Mouse (Mus musculus) limb, embryonic 11.5 days (tissue): ENCODE results near the gene Wdr27. TPM values are rescaled to one million over a fixed set of nuclear protein-coding genes. Genes with fewer than 3 reads are reported as not detected.
"Not testable (repeated sequence)": the region's sequence is repeated elsewhere in the genome, so short reads cannot be mapped to it uniquely, and the experiment has no call there.

Experiments used
- ATAC-seq: fragments of 200-750 bp; cut with Nextera tagmentation; 2 replicates; pipeline ENCODE4 v1.8.0; 2017; ENCODE audit warnings: low read depth; ENCODE audit not compliant: insufficient number of reproducible peaks, low FRiP score, low TSS enrichment
- DNase-seq: peaks from one replicate; pipeline ENCODE4 v3.0.0-alpha.2; 2015; ENCODE audit warnings: low spot score
- H3K27ac ChIP-seq: fragments of 300-500 bp; sonication (generic); replicated peaks from 2 replicates; pipeline ENCODE4 v1.5.1; 2014; ENCODE audit warnings: low read depth, mild to moderate bottlenecking, low read length
- H3K27me3 ChIP-seq: fragments of 300-500 bp; sonication (generic); 2 replicates; pipeline ENCODE4 v1.6.1; 2014; ENCODE audit warnings: mild to moderate bottlenecking, low read length, mixed read lengths; ENCODE audit not compliant: control insufficient read depth, insufficient read depth
- H3K36me3 ChIP-seq: fragments of 300-500 bp; sonication (generic); 2 replicates; pipeline ENCODE4 v1.6.1; 2014; ENCODE audit warnings: mild to moderate bottlenecking, low read length, moderate library complexity, mixed read lengths; ENCODE audit not compliant: control insufficient read depth, insufficient read depth
- H3K4me1 ChIP-seq: fragments of 300-500 bp; sonication (generic); 2 replicates; pipeline ENCODE4 v1.6.1; 2014; ENCODE audit warnings: low read length, mixed read lengths; ENCODE audit not compliant: control insufficient read depth, insufficient read depth
- H3K4me2 ChIP-seq: fragments of 300-500 bp; sonication (generic); 2 replicates; pipeline ENCODE4 v1.6.1; 2014; ENCODE audit warnings: low read depth, mild to moderate bottlenecking, moderate library complexity; ENCODE audit not compliant: severe bottlenecking
- H3K4me3 ChIP-seq: fragments of 300-500 bp; sonication (generic); 2 replicates; pipeline ENCODE4 v1.5.1; 2014; ENCODE audit warnings: low read depth, low read length
- H3K9ac ChIP-seq: fragments of 300-500 bp; sonication (generic); 2 replicates; pipeline ENCODE4 v1.6.1; 2014; ENCODE audit warnings: mild to moderate bottlenecking, low read length
- H3K9me3 ChIP-seq: fragments of 300-500 bp; sonication (generic); 2 replicates; pipeline ENCODE4 v1.6.1; 2016; ENCODE audit warnings: low read length; ENCODE audit not compliant: control insufficient read depth
- WGBS: fragments of 180-500 bp; shearing (Covaris S2); extraction: QIAGEN DNeasy Blood & Tissue Kit; methylation state at CpG from one replicate; pipeline ENCODE4 v1.1.7; 2014; 5-methylcytosine and 5-hydroxymethylcytosine counted together
- polyA plus RNA-seq: library from polyadenylated mRNA; unstranded; fragments of >200 nt; fragmentation: Nextera tagmentation; extraction: Ambion mirVana; gene quantifications from 2 replicates; pipeline ENCODE4 v1.2.1, GENCODE M21; 2014

Wdr27 gene
- polyA plus RNA-seq, 1 experiment from 2014 or later, result 4.4 TPM

GRCm38 (mm10) chr17:14960951-14961556, 18.1 kb upstream of the Wdr27 start, which contains the start of gene Phf10:
Phf10 (minus strand) TSS chr17:14961273.
- ATAC-seq (peak; percentile 58; the same call in 1 of the 2 replicates), DNase-seq (peak; percentile 45)

GRCm38 (mm10) chr17:14960520-14960919, 17.6 kb upstream of the Wdr27 start:
- peaks cover 3% of the 10 kb centered on the region for H3K36me3 ChIP-seq
- no peak overlapping the region for H3K27ac ChIP-seq
- DNase-seq (peak; percentile 47), ATAC-seq (no peak; the same call in 1 of the 2 replicates)
- H3K4me3 ChIP-seq, result peak overlapping the region; percentile 61
- peaks cover 3% of the 10 kb centered on the region; the same call in 1 of the 2 replicates for H3K4me1 ChIP-seq
- H3K9ac ChIP-seq, result peak overlapping the region; percentile 70
- peak overlapping the region; percentile 90 for H3K4me2 ChIP-seq
- 0% methylated on average over 19 of the region's 23 CpGs for WGBS
- no peaks in the 10 kb centered on the region for H3K27me3 ChIP-seq
- no peaks in the 10 kb centered on the region for H3K9me3 ChIP-seq

More at GRCm38 (mm10) chr17:14960951-14961556, 18.1 kb upstream of the Wdr27 start, which contains the start of gene Phf10:
- H3K9ac ChIP-seq, result peak within 1 kb of the TSS; percentile 70
- H3K4me2 ChIP-seq, result peak within 1 kb of the TSS; percentile 90
- H3K36me3 ChIP-seq, H3K4me1 ChIP-seq, H3K27ac ChIP-seq, H3K9me3 ChIP-seq, H3K27me3 ChIP-seq: not testable (repeated sequence)
- H3K4me3 ChIP-seq, result peak within 1 kb of the TSS; percentile 61
- under 1% methylated on average over 43 of the region's 100 CpGs for WGBS

- 32% methylated on average over 3 of the region's 3 CpGs for WGBS
- DNase-seq, result no peak
- ATAC-seq, result no peak
Observed at GRCm38 (mm10) chr17:14959979-14960378, 17.0 kb upstream of the Wdr27 start.

GRCm38 (mm10) chr17:14958686-14959327, 15.8 kb upstream of the Wdr27 start:
- WGBS, result 91% methylated on average over 5 of the region's 5 CpGs
- H3K4me1 ChIP-seq, result peaks cover 3% of the 10 kb centered on the region; the same call in 1 of the 2 replicates
- DNase-seq (no peak), ATAC-seq (no peak)
- no peak overlapping the region for H3K9ac ChIP-seq
- no peaks in the 10 kb centered on the region for H3K27me3 ChIP-seq
- H3K4me3 ChIP-seq, result no peak overlapping the region
- H3K9me3 ChIP-seq, result no peaks in the 10 kb centered on the region
- H3K4me2 ChIP-seq, result no peak overlapping the region
- H3K27ac ChIP-seq, result no peak overlapping the region
- peaks cover 3% of the 10 kb centered on the region for H3K36me3 ChIP-seq

More at GRCm38 (mm10) chr17:14959979-14960378, 17.0 kb upstream of the Wdr27 start:
- H3K4me1 ChIP-seq, result peaks cover 3% of the 10 kb centered on the region; the same call in 1 of the 2 replicates
- H3K9ac ChIP-seq, result peak overlapping the region; percentile 37; the same call in 1 of the 2 replicates
- H3K36me3 ChIP-seq, result peaks cover 3% of the 10 kb centered on the region
- peak overlapping the region; percentile 41 for H3K4me2 ChIP-seq
- no peaks in the 10 kb centered on the region for H3K27me3 ChIP-seq
- H3K9me3 ChIP-seq, result no peaks in the 10 kb centered on the region
- H3K27ac ChIP-seq, result no peak overlapping the region
- 0 out of 2 replicates have a peak overlapping the region, but pooled peaks have one; percentile 14 for H3K4me3 ChIP-seq

- Histone ChIP-seq H3K27ac (no peak overlapping the region), H3K27me3 (no peaks in the 10 kb centered on the region), H3K36me3 (peaks cover 11% of the 10 kb centered on the region; the same call in 1 of the 2 replicates), H3K9ac (no peak overlapping the region), H3K4me3 (no peak overlapping the region), H3K4me2 (no peak overlapping the region), H3K4me1 (no peaks in the 10 kb centered on the region), H3K9me3 (no peaks in the 10 kb centered on the region)
- ATAC-seq, result no peak
- no peak for DNase-seq
- WGBS, result 92% methylated on average over 8 of the region's 8 CpGs
Observed at GRCm38 (mm10) chr17:14953452-14953851, 10.5 kb upstream of the Wdr27 start.

GRCm38 (mm10) chr17:14949161-14949827, 6.3 kb upstream of the Wdr27 start:
- Histone ChIP-seq H3K4me2 (no peak overlapping the region), H3K9me3 (no peaks in the 10 kb centered on the region), H3K9ac (no peak overlapping the region), H3K4me3 (no peak overlapping the region), H3K27me3 (no peaks in the 10 kb centered on the region), H3K4me1 (no peaks in the 10 kb centered on the region), H3K36me3 (peaks cover 14% of the 10 kb centered on the region; the same call in 1 of the 2 replicates), H3K27ac (no peak overlapping the region)
- WGBS, result 85% methylated on average over 7 of the region's 7 CpGs
- DNase-seq (no peak), ATAC-seq (no peak)

- no peak overlapping the region for H3K4me2 ChIP-seq
- no peak overlapping the region for H3K9ac ChIP-seq
- 92% methylated on average over 1 of the region's 1 CpGs for WGBS
- H3K27me3 ChIP-seq, result no peaks in the 10 kb centered on the region
- H3K27ac ChIP-seq, result no peak overlapping the region
- no peaks in the 10 kb centered on the region for H3K9me3 ChIP-seq
- no peak for DNase-seq
- H3K4me3 ChIP-seq, result no peak overlapping the region
- no peak for ATAC-seq
- H3K36me3 ChIP-seq, result peaks cover 3% of the 10 kb centered on the region; the same call in 1 of the 2 replicates
- peaks cover 5% of the 10 kb centered on the region; the same call in 1 of the 2 replicates for H3K4me1 ChIP-seq
Observed at GRCm38 (mm10) chr17:14944551-14944950, 1.6 kb upstream of the Wdr27 start.

- no peak for DNase-seq
Observed at GRCm38 (mm10) chr17:14943729-14944059, 736 bp upstream of the Wdr27 start.

More at GRCm38 (mm10) chr17:14943729-14944059, 736 bp upstream of the Wdr27 start:
- H3K9ac ChIP-seq, result peak overlapping the region; percentile 72
- ATAC-seq, result no peak; the same call in 1 of the 2 replicates
- H3K27me3 ChIP-seq, result no peaks in the 10 kb centered on the region
- H3K4me2 ChIP-seq, result peak overlapping the region; percentile 85
- H3K4me3 ChIP-seq, result peak overlapping the region; percentile 80
- H3K9me3 ChIP-seq, result no peaks in the 10 kb centered on the region
- 18% methylated on average over 16 of the region's 16 CpGs for WGBS
- H3K36me3 ChIP-seq, result peaks cover 3% of the 10 kb centered on the region; the same call in 1 of the 2 replicates
- H3K4me1 ChIP-seq, result peaks cover 5% of the 10 kb centered on the region; the same call in 1 of the 2 replicates
- H3K27ac ChIP-seq, result no peak overlapping the region
